Mouse (Mus musculus): ENCODE measurements at regions not wholly inside any gene's neighbourhood (a gene's known extent, or its start where the extent isn't known, plus 50 kb on each side); places are given as distances from the start of the nearest gene placed in this dataset.

- H3K27me3 ChIP-seq, result no peaks in the 10 kb centered on the region
- TF ChIP-seq CTCF (IDR thresholded peaks at IDR 0.05), result no peak
- ATAC-seq (no peak), DNase-seq (ENCODE audit: low read depth, low spot score) (no peak)
- in situ Hi-C loops (cut with MboI; ENCODE audit: low pct_unique_long_range_greater_than_20kb), result no loop called here
- CTCF ChIA-PET, result no interaction called here
- POLR2A ChIA-PET, result no interaction called here
These were observed 198.5 kb upstream of the Nr2f2 start for GRCm38 (mm10) chr7:70565034-70565433.

- POLR2A ChIA-PET, result no interaction called here
- no peak for ATAC-seq
These were observed 182.5 kb upstream of the Nr2f2 start for GRCm38 (mm10) chr7:70548936-70549450.

DNA sequence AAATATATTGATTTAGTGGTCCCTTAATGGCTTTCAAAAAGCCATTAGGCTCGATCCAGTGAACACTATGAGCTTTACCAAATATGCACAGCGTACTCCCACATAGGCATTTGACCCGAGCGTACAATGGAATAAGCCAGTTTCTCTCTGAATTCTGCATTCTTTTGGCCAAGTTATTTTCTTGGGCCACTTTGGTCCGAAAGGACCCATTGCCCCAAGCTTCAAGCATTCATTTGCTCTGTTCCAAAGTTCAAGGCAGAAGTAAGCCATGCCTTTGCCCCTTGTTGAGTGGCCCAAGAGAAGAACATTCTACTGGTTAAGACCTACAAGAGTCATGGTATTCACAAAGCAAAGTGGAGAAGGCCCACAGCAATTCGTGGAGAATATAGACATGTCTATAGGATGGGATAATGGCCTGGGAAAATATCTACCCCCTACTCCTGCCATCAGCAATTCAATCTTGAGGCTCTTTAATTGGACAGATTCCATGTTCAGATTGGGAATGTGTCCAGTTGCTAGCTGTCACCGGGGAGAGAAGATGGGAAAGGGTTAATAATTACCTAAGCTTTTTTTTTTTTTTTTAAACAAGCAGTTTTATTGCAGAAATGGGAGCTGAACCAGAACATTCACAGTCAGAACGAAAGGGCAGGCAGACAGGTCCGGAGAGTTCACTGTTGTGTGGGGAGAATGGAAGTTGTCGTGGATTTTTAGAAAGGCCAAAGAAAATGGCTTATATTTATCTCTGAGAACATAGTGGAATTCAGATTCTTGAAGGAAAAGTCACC lies 175.5 kb upstream of the Nr2f2 start:
- CTCF ChIA-PET, result interaction anchor here (0.7 to 2.4 kb wide), 3 partner anchors 11 to 35 kb away, joined by 3 to 6 read pairs (median 4); no protein-coding TSS in a partner anchor
- DNase-seq (ENCODE audit: low read depth, low spot score) (no peak), ATAC-seq (no peak)
- TF ChIP-seq CTCF (IDR thresholded peaks at IDR 0.05), result no peak
- H3K27me3 ChIP-seq, result no peaks in the 10 kb centered on the region
- POLR2A ChIA-PET, result no interaction called here
- in situ Hi-C loops (cut with MboI; ENCODE audit: low pct_unique_long_range_greater_than_20kb), result no loop called here

More at GRCm38 (mm10) chr7:70548936-70549450, 182.5 kb upstream of the Nr2f2 start:
- TF ChIP-seq CTCF (IDR thresholded peaks at IDR 0.05), result no peak
- no peak for DNase-seq (ENCODE audit: low read depth, low spot score)
- H3K27me3 ChIP-seq, result no peaks in the 10 kb centered on the region
- CTCF ChIA-PET, result interaction anchor here (1.1 kb wide), 1 partner anchor 11 kb away, joined by 3 read pairs; no protein-coding TSS in a partner anchor
- in situ Hi-C loops (cut with MboI; ENCODE audit: low pct_unique_long_range_greater_than_20kb), result no loop called here

- no peak for ATAC-seq
- no peak for DNase-seq (ENCODE audit: low read depth, low spot score)
- POLR2A ChIA-PET, result interaction anchor here (0.6 kb wide), 1 partner anchor 1806 kb away, joined by 6 read pairs; no protein-coding TSS in a partner anchor
- in situ Hi-C loops (cut with MboI; ENCODE audit: low pct_unique_long_range_greater_than_20kb), result no loop called here
- H3K27me3 ChIP-seq, result no peaks in the 10 kb centered on the region
- TF ChIP-seq CTCF (IDR thresholded peaks at IDR 0.05), result no peak
- CTCF ChIA-PET, result interaction anchor here (1.3 kb wide), 1 partner anchor 7 kb away, joined by 4 read pairs; no protein-coding TSS in a partner anchor
These were observed 172.6 kb upstream of the Nr2f2 start for GRCm38 (mm10) chr7:70539121-70539642.

GRCm38 (mm10) chr7:70536046-70536445 lies 169.5 kb upstream of the Nr2f2 start:
- in situ Hi-C loops (cut with MboI; ENCODE audit: low pct_unique_long_range_greater_than_20kb), result no loop called here
- ChIA-PET POLR2A (no interaction called here), CTCF (interaction anchor here (1.0 kb wide), 1 partner anchor 9 kb away, joined by 4 read pairs; no protein-coding TSS in a partner anchor)
- no peak for TF ChIP-seq CTCF (IDR thresholded peaks at IDR 0.05)
- H3K27me3 ChIP-seq, result no peaks in the 10 kb centered on the region
- DNase-seq (ENCODE audit: low read depth, low spot score), result no peak
- no peak for ATAC-seq

GRCm38 (mm10) chr7:70533552-70533951 lies 167.0 kb upstream of the Nr2f2 start:
- no peaks in the 10 kb centered on the region for H3K27me3 ChIP-seq
- POLR2A ChIA-PET, result no interaction called here
- in situ Hi-C loops (cut with MboI; ENCODE audit: low pct_unique_long_range_greater_than_20kb), result no loop called here
- no peak for TF ChIP-seq CTCF (IDR thresholded peaks at IDR 0.05)
- CTCF ChIA-PET, result interaction anchor here (1.3 kb wide), 1 partner anchor 43 kb away, joined by 3 read pairs; no protein-coding TSS in a partner anchor
- no peak for DNase-seq (ENCODE audit: low read depth, low spot score)
- no peak for ATAC-seq

DNA sequence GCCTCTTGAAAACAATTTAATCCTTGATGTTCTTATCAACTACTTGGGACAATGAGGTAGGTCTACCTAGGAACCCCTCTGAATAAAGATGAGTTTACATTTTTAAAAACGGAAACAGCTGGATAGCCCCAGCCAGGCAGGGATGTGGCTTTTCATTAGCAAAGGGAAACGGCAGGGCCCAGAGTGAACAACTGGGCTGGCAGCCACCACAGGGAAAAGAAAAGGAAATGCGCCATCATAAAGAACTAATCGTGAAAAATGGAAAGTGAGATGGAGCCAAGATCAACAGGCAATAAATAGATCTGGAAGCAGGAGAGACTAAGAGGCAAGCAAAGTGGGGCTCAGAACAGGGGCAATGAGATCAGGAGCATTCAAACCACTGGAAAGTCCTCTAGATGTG lies 161.4 kb upstream of the Nr2f2 start:
- CTCF ChIA-PET, result no interaction called here
- in situ Hi-C loops (cut with MboI; ENCODE audit: low pct_unique_long_range_greater_than_20kb), result no loop called here
- POLR2A ChIA-PET, result no interaction called here
- TF ChIP-seq CTCF (IDR thresholded peaks at IDR 0.05), result no peak
- H3K27me3 ChIP-seq, result no peaks in the 10 kb centered on the region
- ATAC-seq (no peak), DNase-seq (ENCODE audit: low read depth, low spot score) (no peak)

DNA sequence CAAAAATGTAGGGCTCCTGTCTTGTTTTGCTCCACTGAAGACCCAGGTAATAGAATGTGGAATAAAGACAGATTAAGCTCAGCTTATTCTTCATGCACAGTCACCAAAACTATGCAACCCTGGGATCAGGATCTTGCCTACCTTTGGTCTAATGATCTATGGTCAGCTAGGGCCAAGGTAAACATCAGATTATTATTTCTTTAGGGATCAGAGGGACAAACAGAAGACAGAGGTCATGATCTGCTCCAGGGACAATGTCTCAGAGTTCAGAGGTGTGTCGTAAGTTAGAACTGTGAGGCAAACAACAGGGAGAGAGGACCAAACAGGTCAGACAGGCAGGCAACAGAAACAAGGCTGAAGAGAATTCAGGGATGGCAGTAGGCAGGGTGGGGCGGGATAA lies 158.8 kb upstream of the Nr2f2 start:
- CTCF ChIA-PET, result interaction anchor here (1.4 kb wide), 1 partner anchor 12 kb away, joined by 3 read pairs; no protein-coding TSS in a partner anchor
- ATAC-seq (no peak), DNase-seq (ENCODE audit: low read depth, low spot score) (no peak)
- TF ChIP-seq CTCF (IDR thresholded peaks at IDR 0.05), result no peak
- H3K27me3 ChIP-seq, result no peaks in the 10 kb centered on the region
- POLR2A ChIA-PET, result no interaction called here
- in situ Hi-C loops (cut with MboI; ENCODE audit: low pct_unique_long_range_greater_than_20kb), result no loop called here

DNA sequence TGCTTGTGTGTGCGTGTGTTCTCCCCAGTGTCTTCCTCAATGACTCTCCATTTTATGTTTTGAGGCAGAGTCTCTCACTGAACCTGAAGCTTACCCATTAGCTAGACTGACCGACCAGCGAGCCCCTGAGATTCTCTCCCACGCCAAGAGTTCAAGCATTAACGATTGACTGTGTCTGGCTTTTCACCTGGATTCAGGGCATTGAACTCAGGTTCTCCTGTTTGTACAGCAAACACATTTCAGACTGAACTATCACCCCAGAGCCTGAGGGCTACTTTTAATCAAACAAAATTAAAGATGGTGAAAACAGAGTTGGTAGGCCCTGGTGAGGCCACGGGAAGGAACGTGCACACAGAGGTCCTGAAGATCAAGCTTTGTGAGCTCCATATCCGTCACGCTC lies 158.2 kb upstream of the Nr2f2 start:
- TF ChIP-seq CTCF (IDR thresholded peaks at IDR 0.05), result no peak
- no peaks in the 10 kb centered on the region for H3K27me3 ChIP-seq
- DNase-seq (ENCODE audit: low read depth, low spot score), result no peak
- ChIA-PET POLR2A (no interaction called here), CTCF (interaction anchor here (1.0 to 1.4 kb wide), 2 partner anchors 11 to 28 kb away, joined by 3 read pairs; no protein-coding TSS in a partner anchor)
- in situ Hi-C loops (cut with MboI; ENCODE audit: low pct_unique_long_range_greater_than_20kb), result no loop called here
- ATAC-seq, result no peak

DNA sequence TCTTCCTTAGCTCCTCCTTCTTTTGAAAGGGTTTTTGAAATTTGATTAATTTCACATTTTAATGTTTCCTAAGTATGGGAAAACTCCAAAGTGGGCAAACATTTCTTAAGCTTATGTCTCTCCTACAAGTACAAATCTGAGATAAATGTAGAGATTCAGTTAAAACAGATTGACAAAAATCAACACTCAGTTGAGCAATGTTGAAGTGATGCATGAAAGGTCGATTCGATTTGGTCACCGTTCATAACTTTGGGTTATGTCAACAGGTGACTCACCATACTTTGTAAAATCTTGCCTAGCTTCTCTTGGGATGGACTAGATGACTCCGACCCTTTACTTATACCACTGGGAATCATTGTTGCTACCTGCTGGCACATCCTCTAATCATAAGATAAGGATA lies 157.7 kb upstream of the Nr2f2 start:
- ChIA-PET POLR2A (no interaction called here), CTCF (interaction anchor here (1.0 to 1.4 kb wide), 2 partner anchors 11 to 29 kb away, joined by 3 read pairs; no protein-coding TSS in a partner anchor)
- DNase-seq (ENCODE audit: low read depth, low spot score), result no peak
- no peak for ATAC-seq
- no peak for TF ChIP-seq CTCF (IDR thresholded peaks at IDR 0.05)
- in situ Hi-C loops (cut with MboI; ENCODE audit: low pct_unique_long_range_greater_than_20kb), result no loop called here
- no peaks in the 10 kb centered on the region for H3K27me3 ChIP-seq

DNA sequence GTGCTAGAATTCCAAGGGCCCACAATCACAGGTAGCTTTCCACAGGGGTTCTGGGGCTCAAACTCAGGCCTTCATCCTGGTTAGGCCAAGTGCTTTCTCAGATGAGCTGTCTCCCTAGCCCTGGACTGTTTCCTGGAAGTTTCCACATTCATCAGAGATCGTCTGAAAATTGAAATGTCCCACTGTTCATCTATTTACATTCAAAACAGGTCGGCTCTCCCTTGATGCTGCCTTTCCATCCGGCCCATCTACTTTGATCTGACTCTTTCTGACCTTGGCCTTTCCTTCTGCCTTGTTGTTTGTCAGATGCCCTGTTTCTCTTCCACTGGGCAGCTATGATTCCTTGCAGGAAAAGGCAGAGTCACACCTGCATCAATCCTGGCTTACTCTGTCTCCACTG lies 150.2 kb upstream of the Nr2f2 start:
- TF ChIP-seq CTCF (IDR thresholded peaks at IDR 0.05), result no peak
- DNase-seq (ENCODE audit: low read depth, low spot score) (no peak), ATAC-seq (no peak)
- in situ Hi-C loops (cut with MboI; ENCODE audit: low pct_unique_long_range_greater_than_20kb), result no loop called here
- ChIA-PET POLR2A (no interaction called here), CTCF (no interaction called here)
- no peaks in the 10 kb centered on the region for H3K27me3 ChIP-seq

Data from Patski (cell line).